Mouse (Mus musculus) sigmoid colon, adult 10 weeks (tissue): ENCODE data around the gene Crtap. TPM values are rescaled to one million over a fixed set of nuclear protein-coding genes. Genes with fewer than 3 reads are reported as not detected.

Source experiments
- polyA plus RNA-seq: library from polyadenylated mRNA; stranded (reverse); fragments of 350-450 nt; fragmentation: Illumina TruSeq; extraction: RNeasy Lipid Tissue Mini Kit (QIAGEN cat#74804); gene quantifications from one replicate; pipeline ENCODE4 v1.2.3, GENCODE M21; 2014; ENCODE audit warnings: low read depth, low replicate concordance

Crtap gene
- 11.4 TPM for polyA plus RNA-seq

GRCm38 (mm10) chr9:114389905-114390748 is at the start of gene Crtap:
Gene Crtap (minus strand): TSS chr9:114390675.

GRCm38 (mm10) chr9:114400949-114401684 is 10.6 kb upstream of the Crtap start, which contains the start of the genes Glb1 and Tmppe:
Gene Glb1 (plus strand): TSS chr9:114401076.
Gene Tmppe (plus strand): TSS chr9:114401105.

GRCm38 (mm10) chr9:114329855-114330254 is 60.6 kb downstream of the Crtap start, which contains the start of gene Bcl2a1c:
Gene Bcl2a1c (plus strand): TSS chr9:114330135.

Other genes starting within 250 kb of the Crtap start
- not detected for gene Bcl2a1c, start 60.5 kb downstream of the Crtap start, polyA plus RNA-seq
- gene Glb1, start 10.4 kb upstream of the Crtap start, polyA plus RNA-seq: 17.9 TPM
- gene Tmppe, start 10.4 kb upstream of the Crtap start, polyA plus RNA-seq: 1.8 TPM
- gene Ccr4, start 114.2 kb upstream of the Crtap start, polyA plus RNA-seq: not detected
- gene C130032M10Rik, start 125.0 kb upstream of the Crtap start, polyA plus RNA-seq: not detected
- gene Trim71, start 173.7 kb upstream of the Crtap start, polyA plus RNA-seq: not detected
- 37.3 TPM for gene Cnot10, start 249.5 kb upstream of the Crtap start, polyA plus RNA-seq